Mouse (Mus musculus) midbrain, embryonic 10.5 days (tissue): ENCODE data around the gene Gm49630. TPM values are rescaled to one million over a fixed set of nuclear protein-coding genes. Genes with fewer than 3 reads are reported as not detected.
"Not testable (repeated sequence)": the region's sequence is repeated elsewhere in the genome, so short reads cannot be mapped to it uniquely, and the experiment has no call there.

Source experiments
- DNase-seq: peaks from one replicate; pipeline ENCODE4 v3.0.0-alpha.2; 2017; ENCODE audit warnings: low spot score
- H3K27ac ChIP-seq: fragments of 300-500 bp; sonication (generic); replicated peaks from 2 replicates; pipeline ENCODE4 v1.5.1; 2016; ENCODE audit warnings: mild to moderate bottlenecking
- H3K27me3 ChIP-seq: fragments of 300-500 bp; sonication (generic); 2 replicates; pipeline ENCODE4 v1.6.1; 2016; ENCODE audit warnings: low read depth, mild to moderate bottlenecking; ENCODE audit not compliant: poor library complexity, severe bottlenecking
- H3K36me3 ChIP-seq: fragments of 300-500 bp; sonication (generic); 2 replicates; pipeline ENCODE4 v1.6.1; 2016; ENCODE audit warnings: mild to moderate bottlenecking, moderate library complexity
- H3K4me1 ChIP-seq: fragments of 300-500 bp; sonication (generic); 2 replicates; pipeline ENCODE4 v1.6.1; 2016
- H3K4me3 ChIP-seq: fragments of 300-500 bp; sonication (generic); 2 replicates; pipeline ENCODE4 v1.5.1; 2016; ENCODE audit warnings: mild to moderate bottlenecking, moderate library complexity
- H3K9me3 ChIP-seq: fragments of 300-500 bp; sonication (generic); replicated peaks from 2 replicates; pipeline ENCODE4 v1.6.1; 2016; ENCODE audit warnings: mild to moderate bottlenecking
- WGBS: fragments of 180-500 bp; shearing (Covaris S2); methylation state at CpG from one replicate; pipeline ENCODE4 v1.1.7; 2016; 5-methylcytosine and 5-hydroxymethylcytosine counted together
- polyA plus RNA-seq: library from polyadenylated mRNA; unstranded; fragments of >200 nt; fragmentation: Nextera tagmentation; extraction: Ambion mirVana; gene quantifications from 2 replicates; pipeline ENCODE4 v1.2.1, GENCODE M21; 2016

Gene Gm49630
- polyA plus RNA-seq, 1 experiment from 2014 or later: not detected

- not testable (repeated sequence) for H3K27ac ChIP-seq, H3K4me1 ChIP-seq, H3K4me3 ChIP-seq, DNase-seq, H3K9me3 ChIP-seq, H3K36me3 ChIP-seq, H3K27me3 ChIP-seq
- WGBS: 83% methylated on average over 8 of the region's 8 CpGs
Observed at GRCm38 (mm10) chr17:7386016-7386415, 14.2 kb upstream of the Gm49630 start.

GRCm38 (mm10) chr17:7385364-7385763, 13.6 kb upstream of the Gm49630 start, which contains the start of gene Unc93a2:
Gene Unc93a2 (minus strand): TSS chr17:7385464.
- DNase-seq: not testable (repeated sequence)

GRCm38 (mm10) chr17:7383167-7384143, 11.7 kb upstream of the Gm49630 start:
- H3K4me3 ChIP-seq, DNase-seq, H3K4me1 ChIP-seq, H3K27ac ChIP-seq, H3K27me3 ChIP-seq, H3K36me3 ChIP-seq, H3K9me3 ChIP-seq: not testable (repeated sequence)
- WGBS: 91% methylated on average over 12 of the region's 13 CpGs

More at GRCm38 (mm10) chr17:7385364-7385763, 13.6 kb upstream of the Gm49630 start, which contains the start of gene Unc93a2:
- not testable (repeated sequence) for H3K36me3 ChIP-seq, H3K9me3 ChIP-seq, H3K4me3 ChIP-seq, H3K27ac ChIP-seq, H3K4me1 ChIP-seq, H3K27me3 ChIP-seq
- WGBS: 83% methylated on average over 3 of the region's 3 CpGs

GRCm38 (mm10) chr17:7382711-7383110, 10.9 kb upstream of the Gm49630 start:
- not testable (repeated sequence) for H3K9me3 ChIP-seq, H3K4me1 ChIP-seq, DNase-seq, H3K27me3 ChIP-seq, H3K36me3 ChIP-seq, H3K27ac ChIP-seq, H3K4me3 ChIP-seq
- WGBS: 95% methylated on average over 1 of the region's 3 CpGs

GRCm38 (mm10) chr17:7377907-7378306, 6.1 kb upstream of the Gm49630 start:
- not testable (repeated sequence) for H3K4me3 ChIP-seq, H3K4me1 ChIP-seq, H3K36me3 ChIP-seq, DNase-seq, H3K27ac ChIP-seq, H3K9me3 ChIP-seq, H3K27me3 ChIP-seq
- 40% methylated on average over 2 of the region's 3 CpGs for WGBS

- H3K27ac ChIP-seq, H3K9me3 ChIP-seq, H3K4me1 ChIP-seq, DNase-seq, H3K4me3 ChIP-seq, H3K36me3 ChIP-seq, H3K27me3 ChIP-seq: not testable (repeated sequence)
- WGBS: 81% methylated on average over 1 of the region's 3 CpGs
Observed at GRCm38 (mm10) chr17:7376951-7377700, 5.3 kb upstream of the Gm49630 start.

GRCm38 (mm10) chr17:7369401-7369800, 2.4 kb downstream of the Gm49630 start:
- H3K9me3 ChIP-seq, H3K36me3 ChIP-seq, H3K4me1 ChIP-seq, DNase-seq, H3K27ac ChIP-seq, H3K4me3 ChIP-seq, H3K27me3 ChIP-seq: not testable (repeated sequence)
- WGBS: 69% methylated on average over 6 of the region's 6 CpGs

GRCm38 (mm10) chr17:7366676-7367374, 5.0 kb downstream of the Gm49630 start:
- not testable (repeated sequence) for H3K27me3 ChIP-seq, H3K27ac ChIP-seq, H3K9me3 ChIP-seq, H3K4me1 ChIP-seq, DNase-seq, H3K4me3 ChIP-seq, H3K36me3 ChIP-seq
- 57% methylated on average over 5 of the region's 7 CpGs for WGBS

GRCm38 (mm10) chr17:7366265-7366664, 5.5 kb downstream of the Gm49630 start:
- H3K4me1 ChIP-seq, H3K27ac ChIP-seq, H3K36me3 ChIP-seq, H3K9me3 ChIP-seq, H3K27me3 ChIP-seq, H3K4me3 ChIP-seq, DNase-seq: not testable (repeated sequence)
- WGBS: 60% methylated on average over 1 of the region's 1 CpGs

GRCm38 (mm10) chr17:7365615-7366014, 6.2 kb downstream of the Gm49630 start:
- not testable (repeated sequence) for H3K4me1 ChIP-seq, H3K27ac ChIP-seq
- WGBS: 71% methylated on average over 1 of the region's 3 CpGs

GRCm38 (mm10) chr17:7360749-7361465, 10.9 kb downstream of the Gm49630 start:
- H3K27ac ChIP-seq, H3K36me3 ChIP-seq, H3K4me3 ChIP-seq, H3K9me3 ChIP-seq, DNase-seq, H3K4me1 ChIP-seq, H3K27me3 ChIP-seq: not testable (repeated sequence)
- 86% methylated on average over 9 of the region's 9 CpGs for WGBS

More at GRCm38 (mm10) chr17:7365615-7366014, 6.2 kb downstream of the Gm49630 start:
- H3K4me3 ChIP-seq, H3K27me3 ChIP-seq, H3K9me3 ChIP-seq, H3K36me3 ChIP-seq, DNase-seq: not testable (repeated sequence)

- not testable (repeated sequence) for H3K36me3 ChIP-seq, H3K27me3 ChIP-seq, H3K9me3 ChIP-seq, H3K4me1 ChIP-seq, H3K27ac ChIP-seq, H3K4me3 ChIP-seq, DNase-seq
- 76% methylated on average over 4 of the region's 4 CpGs for WGBS
Observed at GRCm38 (mm10) chr17:7359806-7360205, 12.0 kb downstream of the Gm49630 start.
